In the genomic region with DNA sequence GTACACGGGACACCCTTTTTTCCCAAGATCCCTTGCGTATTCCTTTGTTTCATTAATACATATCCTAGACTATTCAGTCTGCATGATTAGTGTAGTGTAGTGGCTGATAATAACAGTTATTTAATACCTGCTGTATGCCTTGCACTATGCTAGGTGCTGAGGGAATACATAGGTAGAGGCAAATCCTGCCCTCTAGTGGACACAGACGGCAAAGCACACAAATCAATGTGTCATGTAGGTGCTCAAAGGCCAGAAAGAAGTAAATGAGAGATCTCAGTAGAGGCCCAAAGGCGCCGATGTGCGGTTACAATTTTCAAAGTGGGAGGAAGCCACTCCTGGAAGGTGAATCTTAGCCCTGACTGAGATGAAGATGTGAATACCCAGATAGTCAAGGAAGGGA, we compare ENCODE assay signal across 10 mouse cellular contexts. TPM values are rescaled to one million over a fixed set of nuclear protein-coding genes. Genes with fewer than 3 reads are reported as not detected.
DNase-seq lines count a peak whose midpoint lies in the region; ATAC-seq and TF ChIP-seq lines count a peak whose summit lies in the region.
"Had no signal": no experiment of that assay in that cellular context is flagged by ENCODE, and none has a peak within 500 bp of the region (broad histone marks: within the 10 kb centered on the region; RNA-seq: fewer than 3 reads in every experiment).

No protein-coding gene starts in this region.

- TF ChIP-seq CTCF in heart, adult 2 months (IDR thresholded peaks at IDR 0.05): peak; percentile 89
- TF ChIP-seq CTCF in left cerebral cortex, adult 2 months (IDR thresholded peaks at IDR 0.05): peak; percentile 81

- H3K4me3 ChIP-seq in heart, adult 2 months: no peak overlapping the region
- H3K4me3 ChIP-seq in forebrain, embryonic 13.5 days: no peak overlapping the region
- H3K4me3 ChIP-seq in left cerebral cortex, adult 2 months: no peak overlapping the region
- no peak overlapping the region for H3K4me3 ChIP-seq in midbrain, embryonic 15.5 days
- H3K4me3 ChIP-seq: embryonic facial prominence, embryonic 15.5 days; limb, embryonic 15.5 days had no signal

- H3K27ac ChIP-seq in heart, adult 2 months: no peak overlapping the region
- H3K27ac ChIP-seq in forebrain, embryonic 13.5 days: no peak overlapping the region
- no peak overlapping the region for H3K27ac ChIP-seq in left cerebral cortex, adult 2 months
- H3K27ac ChIP-seq in midbrain, embryonic 15.5 days: no peak overlapping the region
- H3K27ac ChIP-seq: embryonic facial prominence, embryonic 15.5 days; limb, embryonic 15.5 days had no signal

- H3K79me2 ChIP-seq in heart, adult 2 months (replicated peaks; ENCODE audit: control insufficient read depth, insufficient read depth, low read length): no peaks in the 10 kb centered on the region

- no peak overlapping the region for H3K9ac ChIP-seq in heart, adult 2 months (ENCODE audit: low read depth, low read length)
- no peak overlapping the region for H3K9ac ChIP-seq in forebrain, embryonic 13.5 days
- no peak overlapping the region for H3K9ac ChIP-seq in midbrain, embryonic 15.5 days
- H3K9ac ChIP-seq: embryonic facial prominence, embryonic 15.5 days; limb, embryonic 15.5 days had no signal

- 64% methylated on average over 6 of the region's 6 CpGs for WGBS in heart, adult 2 months
- 63% methylated on average over 6 of the region's 6 CpGs for WGBS in forebrain, embryonic 13.5 days
- 62% methylated on average over 6 of the region's 6 CpGs for WGBS in midbrain, embryonic 15.5 days

- no peak for TF ChIP-seq POLR2A in heart, adult 2 months (IDR thresholded peaks at IDR 0.05; ENCODE audit: insufficient read depth, low read depth, low read length)

- no peaks in the 10 kb centered on the region for H3K4me1 ChIP-seq in heart, adult 2 months (ENCODE audit: control insufficient read depth, insufficient read depth, low read length)
- no peaks in the 10 kb centered on the region for H3K4me1 ChIP-seq in forebrain, embryonic 13.5 days
- no peaks in the 10 kb centered on the region for H3K4me1 ChIP-seq in midbrain, embryonic 15.5 days
- H3K4me1 ChIP-seq: embryonic facial prominence, embryonic 15.5 days; limb, embryonic 15.5 days had no signal

- peak; percentile 32 to 33 for DNase-seq in heart, adult 2 months
- no peak for DNase-seq in heart, adult 11 months
- peak; percentile 32 to 47 for DNase-seq in CD8-positive naive resting alpha-beta T cell, adult 2 months (ENCODE audit: low read depth in 2 of 2, low spot score in 2 of 2)
- peak; percentile 24 for DNase-seq in adrenal gland, postnatal 25 days
- DNase-seq in left cerebral cortex, adult 2 months (ENCODE audit: extremely low spot score in 1 of 2, low spot score in 2 of 2): peak; percentile 35 to 55
- peak; percentile 73 for DNase-seq in thymus, postnatal 4 days

- ATAC-seq in forebrain, embryonic 13.5 days: peak; percentile 33; the same call in 1 of the 2 replicates
- ATAC-seq in midbrain, embryonic 15.5 days (replicated peaks): 0 out of 2 replicates have a peak, but pooled peaks have one; percentile 40

- TF ChIP-seq EP300 in heart, adult 2 months (IDR thresholded peaks at IDR 0.05; ENCODE audit: insufficient read depth, low read depth, low read length): no peak

- no peaks in the 10 kb centered on the region for H3K27me3 ChIP-seq in heart, adult 2 months (ENCODE audit: control insufficient read depth, insufficient read depth, low read length)
- H3K27me3 ChIP-seq in forebrain, embryonic 13.5 days: no peaks in the 10 kb centered on the region
- H3K27me3 ChIP-seq in midbrain, embryonic 15.5 days (replicated peaks): no peaks in the 10 kb centered on the region
- H3K27me3 ChIP-seq: embryonic facial prominence, embryonic 15.5 days; limb, embryonic 15.5 days had no signal

- no peak overlapping the region for H3K4me2 ChIP-seq in forebrain, embryonic 13.5 days
- no peak overlapping the region for H3K4me2 ChIP-seq in midbrain, embryonic 15.5 days
- H3K4me2 ChIP-seq: embryonic facial prominence, embryonic 15.5 days; limb, embryonic 15.5 days had no signal

- H3K36me3 ChIP-seq in heart, adult 2 months (ENCODE audit: control insufficient read depth, insufficient read depth, low read length): no peaks in the 10 kb centered on the region
- no peaks in the 10 kb centered on the region for H3K36me3 ChIP-seq in forebrain, embryonic 13.5 days (ENCODE audit: poor library complexity, severe bottlenecking)
- no peaks in the 10 kb centered on the region for H3K36me3 ChIP-seq in midbrain, embryonic 15.5 days (replicated peaks)
- H3K36me3 ChIP-seq: embryonic facial prominence, embryonic 15.5 days; limb, embryonic 15.5 days had no signal

- intact Hi-C loops in heart, adult 2 months (cut with DNase I): no loop called here
- intact Hi-C loops in left cerebral cortex, adult 2 months (cut with DNase I): no loop called here

- H3K9me3 ChIP-seq in forebrain, embryonic 13.5 days (replicated peaks): no peaks in the 10 kb centered on the region
- no peaks in the 10 kb centered on the region for H3K9me3 ChIP-seq in midbrain, embryonic 15.5 days
- H3K9me3 ChIP-seq: embryonic facial prominence, embryonic 15.5 days; limb, embryonic 15.5 days had no signal

RNA-seq across cellular contexts. Expression of gene Elf5, which starts 34.3 kb away (rescaled TPM):
- not detected for total RNA-seq in heart, adult 2 months (2021)
- 0.33 TPM in 1 of 2 replicates, not detected in the other for polyA plus RNA-seq in heart, adult 2 months (2012; rRNA removed)
- total RNA-seq in adrenal gland, postnatal 25 days (2021): not detected in 2 replicates
- not detected in 2 replicates for polyA plus RNA-seq in forebrain, embryonic 13.5 days (2015; fragmentation: Nextera tagmentation; extraction: Ambion mirVana)
- total RNA-seq in left cerebral cortex, adult 2 months (2021): 1 to 10 TPM in 1 of 2 experiments, under 1 TPM in 1; 0.79 to 1.1 TPM
- polyA plus RNA-seq in midbrain, embryonic 15.5 days (2015; fragmentation: Nextera tagmentation; extraction: Ambion mirVana): not detected in 2 replicates

RNA-seq across cellular contexts. Expression of gene Cat, which starts 39.2 kb away (rescaled TPM):
- 100 to 1,000 TPM; 236 to 262 TPM for total RNA-seq in heart, adult 2 months (2021)
- polyA plus RNA-seq in heart, adult 2 months (2012; rRNA removed): 122 and 158 TPM in 2 replicates
- 332 and 416 TPM in 2 replicates for total RNA-seq in adrenal gland, postnatal 25 days (2021)
- polyA plus RNA-seq in forebrain, embryonic 13.5 days (2015; fragmentation: Nextera tagmentation; extraction: Ambion mirVana): 67.3 and 69.8 TPM in 2 replicates
- total RNA-seq in left cerebral cortex, adult 2 months (2021): 10 to 100 TPM; 42.5 to 46.9 TPM
- 83.4 and 86.2 TPM in 2 replicates for polyA plus RNA-seq in midbrain, embryonic 15.5 days (2015; fragmentation: Nextera tagmentation; extraction: Ambion mirVana)
